ENCODE assay signal across 26 mouse cellular contexts in genomic region chr16:26530451-26530850, GRCm38 (mm10). TPM values are rescaled to one million over a fixed set of nuclear protein-coding genes. Genes with fewer than 3 reads are reported as not detected.
A peak's percentile ranks its signal among the peaks of the same experiment; 100 is the strongest.
DNase-seq lines count a peak whose midpoint lies in the region; ATAC-seq and TF ChIP-seq lines count a peak whose summit lies in the region.
"Had no signal": no experiment of that assay in that cellular context is flagged by ENCODE, and none has a peak within 500 bp of the region (broad histone marks: within the 10 kb centered on the region; RNA-seq: fewer than 3 reads in every experiment).

No protein-coding gene starts in this region.

- no peak for ATAC-seq in kidney, embryonic 14.5 days (ENCODE audit: low FRiP score, low TSS enrichment)
- ATAC-seq in kidney, embryonic 15.5 days (replicated peaks; ENCODE audit: low FRiP score): peak; percentile 67
- ATAC-seq in kidney, postnatal 0 days (replicated peaks; ENCODE audit: low FRiP score, low read depth): 0 out of 2 replicates have a peak, but pooled peaks have one; percentile 13
- ATAC-seq in Patski: no peak
- ATAC-seq: CD4-positive, CD25-positive, alpha-beta regulatory T cell, adult 4 months; forebrain, embryonic 13.5 days; forebrain, embryonic 15.5 days had no signal

- H3K36me3 ChIP-seq in kidney, adult 2 months (ENCODE audit: control insufficient read depth, insufficient read depth, low read length): no peaks in the 10 kb centered on the region
- no peaks in the 10 kb centered on the region for H3K36me3 ChIP-seq in kidney, embryonic 14.5 days (ENCODE audit: control insufficient read depth, insufficient read depth, low read length)
- no peaks in the 10 kb centered on the region for H3K36me3 ChIP-seq in kidney, embryonic 15.5 days
- H3K36me3 ChIP-seq in kidney, postnatal 0 days (ENCODE audit: insufficient read depth, low read length): no peaks in the 10 kb centered on the region
- H3K36me3 ChIP-seq: embryonic facial prominence, embryonic 10.5 days; embryonic facial prominence, embryonic 12.5 days; forebrain, embryonic 15.5 days; G1E had no signal

- no peak overlapping the region for H3K9ac ChIP-seq in kidney, embryonic 14.5 days (ENCODE audit: low read depth, low read length)
- no peak overlapping the region for H3K9ac ChIP-seq in kidney, embryonic 15.5 days
- no peak overlapping the region for H3K9ac ChIP-seq in kidney, postnatal 0 days (ENCODE audit: low read depth, low read length)
- H3K9ac ChIP-seq: embryonic facial prominence, embryonic 12.5 days; forebrain, embryonic 13.5 days; forebrain, embryonic 15.5 days had no signal

- TF ChIP-seq POLR2A in kidney, adult 2 months (IDR thresholded peaks at IDR 0.05; ENCODE audit: low read depth, low read length): no peak

- in situ Hi-C loops in Patski (cut with MboI; ENCODE audit: low pct_unique_long_range_greater_than_20kb): no loop called here

- CTCF ChIA-PET in Patski (lab: Charles Lee): interaction anchor here (0.9 kb wide), 1 partner anchor 11 kb away, joined by 3 read pairs; no protein-coding TSS in a partner anchor

- H3K4me2 ChIP-seq in kidney, embryonic 14.5 days (replicated peaks; ENCODE audit: low read depth, low read length): no peak overlapping the region
- H3K4me2 ChIP-seq in kidney, embryonic 15.5 days: no peak overlapping the region
- no peak overlapping the region; the same call in 1 of the 2 replicates for H3K4me2 ChIP-seq in kidney, postnatal 0 days (ENCODE audit: low read length)
- H3K4me2 ChIP-seq: embryonic facial prominence, embryonic 12.5 days; forebrain, embryonic 13.5 days; forebrain, embryonic 15.5 days had no signal

- H3K4me1 ChIP-seq in kidney, adult 2 months (ENCODE audit: control insufficient read depth, insufficient read depth, low read length): peaks cover 2% of the 10 kb centered on the region
- no peaks in the 10 kb centered on the region; the same call in 1 of the 2 replicates for H3K4me1 ChIP-seq in kidney, embryonic 14.5 days (ENCODE audit: control insufficient read depth, insufficient read depth, low read length)
- peaks cover 19% of the 10 kb centered on the region for H3K4me1 ChIP-seq in kidney, embryonic 15.5 days
- no peaks in the 10 kb centered on the region for H3K4me1 ChIP-seq in kidney, postnatal 0 days (replicated peaks; ENCODE audit: insufficient read depth, low read length)
- H3K4me1 ChIP-seq: embryonic facial prominence, embryonic 12.5 days had no signal

- TF ChIP-seq CTCF in kidney, adult 2 months (conservative IDR thresholded peaks at IDR 0.05; ENCODE audit: insufficient read depth, insufficient read length, low read depth, low read length): no peak
- no peak for TF ChIP-seq CTCF in kidney, postnatal 0 days (IDR thresholded peaks at IDR 0.05; ENCODE audit: low read depth)
- TF ChIP-seq CTCF in Patski (IDR thresholded peaks at IDR 0.05): no peak

- peak overlapping the region; percentile 60 for H3K27ac ChIP-seq in kidney, adult 2 months (ENCODE audit: insufficient read depth, low read depth, low read length)
- H3K27ac ChIP-seq in kidney, embryonic 14.5 days (ENCODE audit: low read depth, low read length): no peak overlapping the region
- no peak overlapping the region for H3K27ac ChIP-seq in kidney, embryonic 15.5 days
- no peak overlapping the region for H3K27ac ChIP-seq in kidney, postnatal 0 days
- H3K27ac ChIP-seq: embryonic facial prominence, embryonic 10.5 days; embryonic facial prominence, embryonic 12.5 days; forebrain, embryonic 13.5 days; forebrain, embryonic 15.5 days had no signal

- no peaks in the 10 kb centered on the region for H3K9me3 ChIP-seq in kidney, embryonic 14.5 days (ENCODE audit: control insufficient read depth, low read length)
- no peaks in the 10 kb centered on the region for H3K9me3 ChIP-seq in kidney, embryonic 15.5 days (replicated peaks)
- H3K9me3 ChIP-seq in kidney, postnatal 0 days (replicated peaks; ENCODE audit: low read length): no peaks in the 10 kb centered on the region
- H3K9me3 ChIP-seq: embryonic facial prominence, embryonic 10.5 days; embryonic facial prominence, embryonic 12.5 days; forebrain, embryonic 13.5 days; forebrain, embryonic 15.5 days; G1E had no signal

- H3K27me3 ChIP-seq in kidney, adult 2 months (replicated peaks; ENCODE audit: control insufficient read depth, insufficient read depth, low read length): no peaks in the 10 kb centered on the region
- no peaks in the 10 kb centered on the region for H3K27me3 ChIP-seq in kidney, embryonic 14.5 days (ENCODE audit: control insufficient read depth, insufficient read depth, low read length)
- peaks cover 9% of the 10 kb centered on the region for H3K27me3 ChIP-seq in kidney, embryonic 15.5 days
- H3K27me3 ChIP-seq in kidney, postnatal 0 days (ENCODE audit: insufficient read depth, low read length): 0 out of 2 replicates have a peak, but pooled peaks cover 4% of the 10 kb centered on the region
- H3K27me3 ChIP-seq in Patski: no peaks in the 10 kb centered on the region
- H3K27me3 ChIP-seq: CH12.LX; embryonic facial prominence, embryonic 12.5 days; forebrain, embryonic 13.5 days; forebrain, embryonic 15.5 days had no signal

- POLR2A ChIA-PET in Patski (lab: Charles Lee): interaction anchor here (1.2 kb wide), 1 partner anchor 291 kb away, joined by 3 read pairs; no protein-coding TSS in a partner anchor

- WGBS in kidney, adult 2 months: 40% methylated on average over 1 of the region's 1 CpGs
- WGBS in kidney, embryonic 14.5 days: 50% methylated on average over 1 of the region's 1 CpGs
- 45% methylated on average over 1 of the region's 1 CpGs for WGBS in kidney, embryonic 15.5 days
- WGBS in kidney, postnatal 0 days: 49% methylated on average over 1 of the region's 1 CpGs

- peak; percentile 86 for DNase-seq in kidney, adult 2 months
- DNase-seq in kidney, adult 18-20 months: no peak
- DNase-seq in kidney, postnatal 0 days (ENCODE audit: low spot score): peak; percentile 35
- DNase-seq in kidney, postnatal 4 days: no peak
- peak; percentile 15 for DNase-seq in Patski (ENCODE audit: low read depth, low spot score)
- DNase-seq: adrenal gland, adult 2 months; adrenal gland, postnatal 10 days; adrenal gland, postnatal 25 days; B cell, adult 2 months; cerebellum, adult 11 months; cerebellum, adult 18-20 months; cerebellum, adult 8-10 months; cerebellum, adult 9-11 months; cerebellum, postnatal 14 days had no signal

- no peak overlapping the region for H3K4me3 ChIP-seq in kidney, adult 2 months (ENCODE audit: insufficient read depth, low read depth, low read length)
- H3K4me3 ChIP-seq in kidney, embryonic 14.5 days (ENCODE audit: low read length): no peak overlapping the region
- no peak overlapping the region for H3K4me3 ChIP-seq in kidney, embryonic 15.5 days (replicated peaks)
- no peak overlapping the region for H3K4me3 ChIP-seq in kidney, postnatal 0 days (replicated peaks; ENCODE audit: low read depth, low read length)
- H3K4me3 ChIP-seq: embryonic facial prominence, embryonic 10.5 days; embryonic facial prominence, embryonic 12.5 days; forebrain, embryonic 13.5 days; forebrain, embryonic 15.5 days had no signal

RNA-seq across cellular contexts. Expression of gene Tmem207, which starts 3.9 kb away (rescaled TPM):
- polyA plus RNA-seq in kidney, adult 2 months (2012; rRNA removed): 7.2 and 7.8 TPM in 2 replicates
- polyA plus RNA-seq in kidney, embryonic 14.5 days (2014; fragmentation: Nextera tagmentation; extraction: Ambion mirVana): not detected in 2 replicates
- polyA plus RNA-seq in kidney, embryonic 15.5 days (2015; fragmentation: Nextera tagmentation; extraction: Ambion mirVana): not detected in 2 replicates
- 1.7 and 2.1 TPM in 2 replicates for polyA plus RNA-seq in kidney, postnatal 0 days (2015; fragmentation: Nextera tagmentation; extraction: Ambion mirVana)
- not detected for polyA plus RNA-seq in Patski (2021)
- polyA plus RNA-seq: adrenal gland, adult 2 months; CD4-positive, CD25-positive, alpha-beta regulatory T cell, adult 4 months; cortical plate, adult 2 months; embryonic facial prominence, embryonic 10.5 days; embryonic facial prominence, embryonic 12.5 days; embryonic facial prominence, embryonic 14.5 days; forebrain, embryonic 11.5 days; forebrain, embryonic 13.5 days; forebrain, embryonic 15.5 days; G1E had no signal

RNA-seq across cellular contexts. Expression of gene Il1rap, which starts 51.1 kb away (rescaled TPM):
- 2.7 and 3.1 TPM in 2 replicates for polyA plus RNA-seq in kidney, adult 2 months (2012; rRNA removed)
- polyA plus RNA-seq in kidney, embryonic 14.5 days (2014; fragmentation: Nextera tagmentation; extraction: Ambion mirVana): 5.3 and 11.6 TPM in 2 replicates
- 11.1 and 11.2 TPM in 2 replicates for polyA plus RNA-seq in kidney, embryonic 15.5 days (2015; fragmentation: Nextera tagmentation; extraction: Ambion mirVana)
- polyA plus RNA-seq in kidney, postnatal 0 days (2015; fragmentation: Nextera tagmentation; extraction: Ambion mirVana): 9.3 and 10.9 TPM in 2 replicates
- polyA plus RNA-seq in Patski (2021): 14.3 TPM

Comparison
In these comparisons a context has a peak if more than half of its experiments do, and no peak if none do; other contexts are left out.
1. DNase-seq: peak in kidney, adult 2 months (single experiment), kidney, postnatal 0 days (single experiment) and Patski (single experiment); none in kidney, adult 18-20 months (single experiment) and kidney, postnatal 4 days (0 of 2).
2. ATAC-seq: peak in kidney, embryonic 15.5 days (single experiment) and kidney, postnatal 0 days (single experiment); none in kidney, embryonic 14.5 days (single experiment) and Patski (single experiment).